Mouse (Mus musculus): ENCODE data around the gene Fam71a. TPM values are rescaled to one million over a fixed set of nuclear protein-coding genes. Genes with fewer than 3 reads are reported as not detected.

Gene Fam71a
- polyA plus RNA-seq, 1 experiment from 2014 or later = not detected

DNA sequence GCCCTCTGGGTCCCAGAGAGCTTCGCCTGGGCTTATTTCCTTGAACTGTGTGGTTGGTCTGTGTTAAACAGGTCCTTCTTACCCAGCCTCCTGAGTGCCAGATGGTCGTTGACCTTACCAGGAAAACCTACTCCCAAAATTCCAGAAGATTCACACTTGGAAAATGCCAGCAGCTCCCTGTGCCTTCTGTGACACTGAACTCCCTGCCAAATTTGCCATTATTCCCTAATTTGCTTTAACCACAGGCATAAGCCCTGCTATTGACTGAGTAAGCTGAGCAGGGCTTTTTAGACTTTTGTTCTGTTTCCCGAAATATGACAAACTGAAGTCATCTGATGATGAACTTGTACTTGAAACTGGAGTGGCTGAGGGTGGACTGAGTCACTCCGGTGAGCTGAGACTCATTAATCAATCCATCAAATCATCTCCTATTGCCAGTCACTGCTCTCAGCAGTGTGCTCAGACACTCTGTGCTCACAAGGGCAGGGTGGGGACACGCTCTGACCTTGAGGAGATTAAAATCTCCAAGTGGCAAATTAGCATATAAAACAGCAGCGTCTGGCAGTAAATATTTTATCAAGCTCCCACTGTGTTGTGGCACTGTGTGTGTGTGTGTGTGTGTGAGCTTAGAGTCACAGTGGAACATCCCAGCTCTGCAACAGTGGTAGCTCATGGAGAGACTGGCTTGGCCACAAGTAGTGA lies 25.2 kb upstream of the Fam71a start:
- WGBS = 45% methylated on average over 6 of the region's 6 CpGs
- 0 out of 2 replicates have a peak, but pooled peaks cover 6% of the 10 kb centered on the region for H3K27me3 ChIP-seq (ENCODE audit: insufficient read depth, low read length)
- DNase-seq (ENCODE audit: low spot score) = no peak

DNA sequence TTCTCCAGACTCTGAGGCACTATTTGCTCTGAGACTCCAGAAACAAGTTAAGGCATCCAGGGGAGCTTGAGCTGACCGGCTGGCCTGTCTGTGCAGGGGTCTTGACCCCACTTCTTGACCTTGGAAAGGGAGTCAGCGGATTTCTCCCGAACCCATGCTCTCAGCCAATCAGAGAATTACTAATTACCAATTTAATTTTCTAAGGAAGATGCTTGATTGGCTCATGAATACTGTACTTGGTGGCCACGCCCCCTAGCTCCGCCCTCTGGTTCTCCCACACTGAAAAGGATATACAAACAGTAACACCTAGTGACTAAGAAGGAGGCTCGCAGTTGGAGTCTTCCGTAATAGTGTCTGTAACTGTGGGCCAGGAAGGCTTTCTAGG lies 21.8 kb upstream of the Fam71a start:
- no peak for ATAC-seq (replicated peaks; ENCODE audit: low FRiP score, low read depth)
- 0 out of 2 replicates have a peak, but pooled peaks cover 11% of the 10 kb centered on the region for H3K27me3 ChIP-seq (ENCODE audit: insufficient read depth, low read length)
- DNase-seq (ENCODE audit: low spot score) = peak; percentile 68
- H3K4me3 ChIP-seq (replicated peaks; ENCODE audit: low read depth, low read length) = peak overlapping the region; percentile 71; the same call in 1 of the 2 replicates
- no peak overlapping the region for H3K27ac ChIP-seq
- 7% methylated on average over 7 of the region's 7 CpGs for WGBS
- no peaks in the 10 kb centered on the region for H3K36me3 ChIP-seq (ENCODE audit: insufficient read depth, low read length)
- no peaks in the 10 kb centered on the region for H3K9me3 ChIP-seq (replicated peaks; ENCODE audit: low read length)
- H3K9ac ChIP-seq (ENCODE audit: low read depth, low read length) = no peak overlapping the region
- 0 out of 2 replicates have a peak, but pooled peaks have one; percentile 13 for TF ChIP-seq CTCF (IDR thresholded peaks at IDR 0.05; ENCODE audit: low read depth)
- H3K4me1 ChIP-seq (replicated peaks; ENCODE audit: insufficient read depth, low read length) = peaks cover 24% of the 10 kb centered on the region; the same call in 1 of the 2 replicates
- H3K4me2 ChIP-seq (ENCODE audit: low read length) = peak overlapping the region; percentile 100

More for the DNA sequence above, 25.2 kb upstream of the Fam71a start:
- Histone ChIP-seq H3K4me1 (replicated peaks; ENCODE audit: insufficient read depth, low read length) (peaks cover 19% of the 10 kb centered on the region; the same call in 1 of the 2 replicates), H3K27ac (no peak overlapping the region), H3K36me3 (ENCODE audit: insufficient read depth, low read length) (no peaks in the 10 kb centered on the region), H3K9me3 (replicated peaks; ENCODE audit: low read length) (no peaks in the 10 kb centered on the region), H3K9ac (ENCODE audit: low read depth, low read length) (no peak overlapping the region), H3K4me3 (replicated peaks; ENCODE audit: low read depth, low read length) (no peak overlapping the region), H3K4me2 (ENCODE audit: low read length) (no peak overlapping the region)
- TF ChIP-seq CTCF (IDR thresholded peaks at IDR 0.05; ENCODE audit: low read depth) = no peak
- no peak for ATAC-seq (replicated peaks; ENCODE audit: low FRiP score, low read depth)

DNA sequence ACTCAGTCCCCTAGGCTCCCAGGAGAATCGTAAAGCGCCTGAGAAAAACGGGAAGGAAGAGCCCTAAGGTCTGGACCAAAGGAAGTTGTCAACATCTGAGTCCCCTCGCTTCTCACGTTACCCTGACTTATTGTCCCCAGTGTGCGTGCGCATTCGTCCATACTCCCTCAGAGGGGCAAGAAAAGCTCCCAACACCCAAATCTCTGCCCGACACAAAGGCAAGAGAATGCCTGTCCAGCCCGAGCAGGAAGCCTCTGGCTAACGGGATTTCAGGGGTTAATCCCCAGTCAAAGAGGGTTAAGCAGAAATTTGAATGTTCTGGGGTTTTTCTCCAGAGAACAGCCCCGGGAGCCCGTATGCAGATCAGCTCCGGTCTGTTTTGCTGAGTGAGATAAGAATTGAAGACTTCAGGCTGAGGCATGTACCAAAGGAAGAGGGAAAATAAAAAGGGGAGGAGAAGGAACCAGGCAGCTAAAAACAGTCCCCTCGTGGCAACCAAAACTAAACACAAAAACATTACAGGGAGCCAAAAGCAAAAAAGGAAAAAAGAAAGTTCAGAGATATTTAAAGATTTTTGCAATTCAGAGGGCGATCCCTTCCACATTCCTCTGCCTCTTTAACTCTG lies 21.3 kb upstream of the Fam71a start:
- 2% methylated on average over 16 of the region's 16 CpGs for WGBS
- Histone ChIP-seq H3K4me2 (ENCODE audit: low read length) (peak overlapping the region; percentile 100), H3K27me3 (ENCODE audit: insufficient read depth, low read length) (0 out of 2 replicates have a peak, but pooled peaks cover 11% of the 10 kb centered on the region), H3K27ac (no peak overlapping the region), H3K9ac (ENCODE audit: low read depth, low read length) (0 out of 2 replicates have a peak overlapping the region, but pooled peaks have one; percentile 24), H3K4me3 (replicated peaks; ENCODE audit: low read depth, low read length) (peak overlapping the region; percentile 71), H3K9me3 (replicated peaks; ENCODE audit: low read length) (no peaks in the 10 kb centered on the region), H3K36me3 (ENCODE audit: insufficient read depth, low read length) (no peaks in the 10 kb centered on the region), H3K4me1 (replicated peaks; ENCODE audit: insufficient read depth, low read length) (peaks cover 24% of the 10 kb centered on the region; the same call in 1 of the 2 replicates)
- ATAC-seq (replicated peaks; ENCODE audit: low FRiP score, low read depth) = no peak
- TF ChIP-seq CTCF (IDR thresholded peaks at IDR 0.05; ENCODE audit: low read depth) = no peak
- DNase-seq (ENCODE audit: low spot score) = peak; percentile 58

DNA sequence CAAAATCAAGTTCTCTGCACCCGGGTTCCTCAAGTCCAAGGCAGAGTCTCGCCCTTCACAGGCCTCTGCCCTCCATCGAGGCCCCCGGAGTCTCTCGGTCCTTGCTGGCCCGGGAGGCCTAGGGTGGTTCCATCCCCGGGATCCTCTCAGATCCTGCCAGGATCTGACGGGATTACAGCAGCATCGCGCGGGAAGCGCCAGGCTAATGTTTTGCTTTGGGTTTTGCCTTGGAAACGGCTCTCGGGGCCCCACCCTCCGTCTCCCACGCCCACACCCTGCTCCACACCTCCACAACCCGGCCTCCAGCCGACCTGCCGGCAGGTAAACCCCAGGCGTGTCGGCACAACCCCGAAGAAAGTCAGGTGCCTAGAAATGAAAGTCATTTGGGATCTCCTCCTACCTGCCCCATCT lies 20.2 kb upstream of the Fam71a start:
- H3K4me3 ChIP-seq (replicated peaks; ENCODE audit: low read depth, low read length) = peak overlapping the region; percentile 71
- H3K36me3 ChIP-seq (ENCODE audit: insufficient read depth, low read length) = no peaks in the 10 kb centered on the region
- peak overlapping the region; percentile 14; the same call in 1 of the 2 replicates for H3K9ac ChIP-seq (ENCODE audit: low read depth, low read length)
- H3K4me1 ChIP-seq (replicated peaks; ENCODE audit: insufficient read depth, low read length) = peaks cover 31% of the 10 kb centered on the region; the same call in 1 of the 2 replicates
- H3K27ac ChIP-seq = no peak overlapping the region
- peak; percentile 29 for DNase-seq (ENCODE audit: low spot score)
- H3K4me2 ChIP-seq (ENCODE audit: low read length) = peak overlapping the region; percentile 100
- no peaks in the 10 kb centered on the region for H3K9me3 ChIP-seq (replicated peaks; ENCODE audit: low read length)
- 1% methylated on average over 22 of the region's 22 CpGs for WGBS
- H3K27me3 ChIP-seq (ENCODE audit: insufficient read depth, low read length) = 0 out of 2 replicates have a peak, but pooled peaks cover 11% of the 10 kb centered on the region
- no peak for ATAC-seq (replicated peaks; ENCODE audit: low FRiP score, low read depth)
- TF ChIP-seq CTCF (IDR thresholded peaks at IDR 0.05; ENCODE audit: low read depth) = no peak

DNA sequence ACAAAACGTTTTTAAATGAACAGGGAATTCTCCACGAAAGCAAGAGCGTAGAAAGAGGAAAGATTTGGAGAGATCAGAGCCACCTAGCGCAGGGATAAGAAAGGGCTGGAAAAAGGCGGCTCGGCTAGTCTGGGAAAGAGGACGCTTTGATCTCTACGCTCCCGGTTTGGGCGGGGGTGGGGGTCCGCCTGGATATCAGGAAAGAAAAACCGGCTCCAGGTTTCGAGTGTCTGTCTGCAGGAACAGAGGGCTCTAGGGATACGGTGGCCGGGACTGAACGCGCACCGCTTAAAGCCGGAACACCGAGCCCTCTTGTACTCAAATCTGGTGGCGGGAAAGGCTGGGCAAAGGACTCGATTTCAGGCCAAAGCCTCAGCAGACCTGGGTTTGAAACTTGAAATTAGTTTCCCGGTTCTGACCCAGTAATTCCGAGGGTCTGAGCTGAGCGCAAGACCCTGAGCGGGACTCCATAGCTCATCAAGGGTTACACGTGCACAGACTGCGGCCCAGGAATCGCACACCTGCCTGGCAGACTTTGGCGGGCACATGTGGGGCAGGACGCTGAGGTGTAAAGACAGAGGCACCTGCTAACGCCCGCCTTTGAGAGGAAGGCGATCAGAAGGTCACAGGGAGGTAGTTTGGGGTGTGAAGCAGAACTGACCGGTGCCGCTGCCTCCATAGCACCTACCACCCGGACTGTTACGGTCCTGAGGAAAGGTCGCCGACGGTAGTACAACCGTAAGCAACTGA lies 19.6 kb upstream of the Fam71a start:
- no peak for ATAC-seq (replicated peaks; ENCODE audit: low FRiP score, low read depth)
- Histone ChIP-seq H3K36me3 (ENCODE audit: insufficient read depth, low read length) (no peaks in the 10 kb centered on the region), H3K4me1 (replicated peaks; ENCODE audit: insufficient read depth, low read length) (peaks cover 37% of the 10 kb centered on the region), H3K9me3 (replicated peaks; ENCODE audit: low read length) (no peaks in the 10 kb centered on the region), H3K4me3 (replicated peaks; ENCODE audit: low read depth, low read length) (peak overlapping the region; percentile 71), H3K27ac (peak overlapping the region; percentile 39), H3K4me2 (ENCODE audit: low read length) (peak overlapping the region; percentile 100), H3K27me3 (ENCODE audit: insufficient read depth, low read length) (0 out of 2 replicates have a peak, but pooled peaks cover 11% of the 10 kb centered on the region), H3K9ac (ENCODE audit: low read depth, low read length) (peak overlapping the region; percentile 68; the same call in 1 of the 2 replicates)
- WGBS = 3% methylated on average over 42 of the region's 42 CpGs
- TF ChIP-seq CTCF (IDR thresholded peaks at IDR 0.05; ENCODE audit: low read depth) = peak; percentile 26; the same call in 1 of the 2 replicates
- DNase-seq (ENCODE audit: low spot score) = peak; percentile 73

Measured in kidney, postnatal 0 days (tissue).